Mouse (Mus musculus) neutrophil, adult 65 days (primary cell): ENCODE data around the gene Mapk8. TPM values are rescaled to one million over a fixed set of nuclear protein-coding genes. Genes with fewer than 3 reads are reported as not detected.

Experiments
- total RNA-seq: library from RNA; stranded (reverse); gene quantifications from 2 replicates; pipeline ENCODE4 v1.2.4, GENCODE M21; 2023

Gene Mapk8
- total RNA-seq: 24.1 and 30.1 TPM in 2 replicates

DNA sequence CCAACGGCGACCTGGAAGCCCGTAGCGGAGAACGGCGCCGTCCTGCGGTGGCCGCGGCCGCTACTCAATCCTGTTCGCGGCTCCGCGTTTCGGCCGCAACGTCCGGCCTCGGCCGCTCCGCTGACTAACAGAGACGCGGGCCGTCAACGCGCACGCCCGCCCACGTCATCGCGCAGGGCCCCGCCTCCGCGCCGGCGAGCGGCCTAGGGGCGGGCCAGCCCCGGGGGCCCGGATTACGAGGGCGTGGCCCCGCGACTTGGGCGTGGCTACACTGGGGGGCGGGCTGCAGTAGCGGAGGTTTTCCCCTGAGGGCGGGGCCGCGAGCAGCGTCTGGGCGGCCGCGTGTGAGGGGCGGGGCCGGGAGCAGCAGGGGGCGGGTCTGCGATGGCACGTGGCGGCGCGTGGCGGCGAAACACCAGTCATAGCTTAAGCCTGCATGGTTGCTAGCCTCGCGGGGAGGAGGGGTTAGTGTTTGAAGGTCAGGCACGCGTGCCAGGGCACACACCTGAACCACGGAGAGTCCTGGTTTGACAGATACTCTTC lies at the start of gene Mapk8:
Mapk8 (minus strand) TSS at position 132 of the 543 bp plus-strand sequence.

DNA sequence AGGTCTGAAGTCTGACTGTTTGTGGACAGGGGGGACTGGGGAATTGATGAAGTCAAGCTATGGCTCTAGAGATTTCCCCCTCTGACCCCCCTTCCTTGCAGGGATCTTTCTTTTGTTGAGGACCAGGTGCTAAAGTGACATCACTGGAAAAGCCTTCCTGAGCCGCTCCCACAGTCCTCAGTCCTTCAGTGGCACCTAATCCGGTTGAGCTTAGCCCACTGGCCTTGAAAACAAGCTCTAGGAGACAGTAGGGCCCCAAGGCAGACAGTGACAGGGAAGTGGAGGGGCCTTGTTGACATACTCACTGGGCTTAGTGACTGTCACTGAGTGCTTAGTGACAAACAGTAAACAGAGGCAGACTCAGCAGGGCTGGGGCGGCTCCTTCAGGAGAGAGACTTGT lies 24.4 kb upstream of the Mapk8 start, which contains the start of gene Frmpd2:
Frmpd2 (plus strand) TSS at position 366 of the 400 bp plus-strand sequence.

Other genes starting within 250 kb of the Mapk8 start
- gene Arhgap22, start 233.1 kb downstream of the Mapk8 start, total RNA-seq: 0.45 TPM in 1 of 2 replicates, not detected in the other
- gene Frmpd2, start 24.5 kb upstream of the Mapk8 start, total RNA-seq: not detected in 2 replicates
- not detected in 2 replicates for gene Ptpn20, start 142.0 kb upstream of the Mapk8 start, total RNA-seq